12 mouse cellular contexts compared by ENCODE assay signal in the genomic region with DNA sequence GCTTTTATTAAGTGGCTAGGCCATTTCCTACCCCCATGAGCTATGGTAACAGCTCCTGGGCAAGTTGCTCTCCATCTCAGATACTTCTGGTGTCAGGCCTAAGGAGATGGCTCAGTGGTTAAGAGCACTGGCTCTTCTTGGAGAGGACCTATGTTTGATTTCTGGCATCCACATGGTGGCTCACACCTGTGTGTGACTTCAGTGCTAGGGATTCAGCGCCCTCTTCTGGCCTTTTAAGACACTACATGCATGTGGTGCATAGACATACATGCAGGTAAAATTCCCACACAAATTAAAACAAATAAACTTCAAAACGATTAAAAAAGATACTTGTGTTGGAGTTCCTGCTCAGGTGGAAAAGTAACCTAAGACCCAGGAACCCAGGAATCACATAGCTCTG.
DNase-seq lines count a peak whose midpoint lies in the region; ATAC-seq and TF ChIP-seq lines count a peak whose summit lies in the region.
"Had no signal": no experiment of that assay in that cellular context is flagged by ENCODE, and none has a peak within 500 bp of the region (broad histone marks: within the 10 kb centered on the region; RNA-seq: fewer than 3 reads in every experiment).

No protein-coding gene starts in this region.

- no peak overlapping the region for H3K27ac ChIP-seq in left cerebral cortex, adult 2 months
- H3K27ac ChIP-seq: embryonic facial prominence, embryonic 10.5 days; hindbrain, embryonic 15.5 days; midbrain, embryonic 13.5 days had no signal

- peak; percentile 47 for TF ChIP-seq CTCF in left cerebral cortex, adult 2 months (IDR thresholded peaks at IDR 0.05)

- H3K4me3 ChIP-seq in left cerebral cortex, adult 2 months, result no peak overlapping the region
- H3K4me3 ChIP-seq: embryonic facial prominence, embryonic 10.5 days; hindbrain, embryonic 15.5 days; midbrain, embryonic 13.5 days had no signal

- peak; percentile 64 for ATAC-seq in megakaryocyte progenitor cell, adult 5-6 weeks (replicated peaks; ENCODE audit: poor library complexity)
- no peak for ATAC-seq in granulocyte monocyte progenitor cell, adult 5-6 weeks (replicated peaks; ENCODE audit: poor library complexity, severe bottlenecking)
- ATAC-seq: midbrain, embryonic 13.5 days had no signal

- no peak for DNase-seq in left cerebral cortex, adult 2 months (ENCODE audit: extremely low spot score in 1 of 2, low spot score in 2 of 2)
- no peak for DNase-seq in left cerebral cortex, postnatal 4 days
- DNase-seq in ES-CJ7 (ENCODE audit: low read depth, low spot score), result peak; percentile 61
- DNase-seq in ZHBTc4 (ENCODE audit: low read depth, low spot score), result peak; percentile 53
- DNase-seq in left cerebral cortex, adult 8-10 months (ENCODE audit: low spot score in 2 of 2), result no peak
- no peak for DNase-seq in heart, adult 8-10 months (ENCODE audit: low spot score)
- DNase-seq: adrenal gland, postnatal 25 days had no signal

- intact Hi-C loops in left cerebral cortex, adult 2 months (cut with DNase I), result no loop called here
- intact Hi-C loops in left cerebral cortex, postnatal 4 days (cut with DNase I), result no loop called here

Comparison
In these comparisons a context has a peak if more than half of its experiments do, and no peak if none do; other contexts are left out.
1. DNase-seq: peak in ES-CJ7 (single experiment) and ZHBTc4 (single experiment); none in left cerebral cortex, adult 2 months (0 of 2), left cerebral cortex, postnatal 4 days (single experiment), left cerebral cortex, adult 8-10 months (0 of 2) and heart, adult 8-10 months (single experiment).